Mouse (Mus musculus) E14TG2a.4 (cell line): ENCODE measurements around the gene Gm42421.
A peak's percentile ranks its signal among the peaks of the same experiment; 100 is the strongest.

Experiments
- H3K27me3 ChIP-seq: 2 replicates; pipeline ENCODE4 v1.6.1; 2014; ENCODE audit warnings: low read length, control low read depth; ENCODE audit not compliant: insufficient read depth
- H3K36me3 ChIP-seq: 2 replicates; pipeline ENCODE4 v1.6.1; 2014; ENCODE audit warnings: low read length, control low read depth; ENCODE audit not compliant: insufficient read depth
- H3K4me1 ChIP-seq: replicated peaks from 2 replicates; pipeline ENCODE4 v1.6.1; 2014; ENCODE audit warnings: low read depth, low read length, control low read depth
- H3K4me3 ChIP-seq: replicated peaks from 2 replicates; pipeline ENCODE4 v1.5.1; 2014; ENCODE audit warnings: mild to moderate bottlenecking, low read length
- H3K9me3 ChIP-seq: 2 replicates; pipeline ENCODE4 v1.6.1; 2014; ENCODE audit warnings: low read length, control low read depth
- CTCF ChIP-seq: conservative IDR thresholded peaks from 2 replicates; pipeline ENCODE4 v1.5.1; 2014; ENCODE audit warnings: low read length
- NANOG ChIP-seq: IDR thresholded peaks from 2 replicates; pipeline ENCODE4 v1.6.1; 2014; ENCODE audit warnings: borderline replicate concordance, low read length, mixed read lengths
- POU5F1 ChIP-seq: IDR thresholded peaks from 2 replicates; pipeline ENCODE4 v1.6.1; 2014; ENCODE audit warnings: low read length, borderline replicate concordance

The Gm42421 gene

DNA sequence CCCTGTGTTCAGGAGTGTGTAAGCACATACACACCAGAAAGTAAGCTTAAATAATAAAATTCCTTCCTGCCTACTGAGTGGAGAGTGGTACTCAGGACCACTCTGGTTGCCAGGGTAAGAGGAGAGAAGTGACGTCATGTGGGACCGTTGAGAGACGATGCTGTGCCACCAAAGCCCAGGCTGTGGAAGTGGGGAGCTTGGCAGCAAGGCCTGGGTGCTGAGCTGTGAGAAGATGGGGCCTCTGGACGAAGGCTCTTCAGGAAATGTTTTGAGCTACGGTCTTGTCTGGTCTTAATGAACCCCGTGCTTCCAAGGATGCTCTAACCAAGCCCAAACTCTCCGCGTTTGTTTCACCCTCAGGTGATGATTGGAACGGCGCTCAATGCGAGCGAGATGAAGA lies 2.7 kb downstream of the Gm42421 start:
- H3K27me3 ChIP-seq = no peaks in the 10 kb centered on the region

DNA sequence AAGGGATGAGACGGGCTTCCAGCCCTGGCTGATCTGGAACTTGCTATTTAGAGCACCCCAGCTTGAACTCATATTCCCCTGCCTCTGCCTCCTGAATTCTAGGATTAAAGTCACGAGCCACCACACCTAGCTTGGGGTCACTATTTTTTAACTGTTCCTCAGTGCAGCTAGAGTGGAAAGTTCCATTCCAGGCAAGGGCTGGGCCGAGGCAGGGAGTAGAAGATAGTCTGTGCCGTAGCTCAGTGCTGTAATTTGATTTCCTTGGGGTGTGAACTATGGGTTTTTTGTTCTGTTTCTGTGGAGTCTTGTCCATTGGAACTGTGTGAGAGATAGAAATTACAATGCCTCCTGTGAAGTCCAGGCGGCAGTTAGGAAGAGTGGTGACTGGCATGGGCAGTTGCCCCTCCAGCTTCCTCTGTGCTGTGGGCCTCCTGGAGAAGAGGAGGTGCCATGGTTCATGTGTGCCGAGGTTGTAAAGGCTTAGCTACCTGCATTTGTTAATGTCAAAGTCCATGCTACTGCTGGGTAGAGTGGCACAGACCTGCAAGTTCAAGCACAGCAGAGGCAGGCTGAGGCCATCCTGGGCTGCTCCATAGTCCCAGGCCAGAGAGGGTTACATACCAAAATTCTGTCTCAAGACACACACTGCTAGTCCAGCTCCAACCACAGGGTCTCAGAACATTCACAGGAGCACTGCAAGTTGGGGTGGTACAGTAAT lies 4.0 kb downstream of the Gm42421 start:
- H3K9me3 ChIP-seq = no peaks in the 10 kb centered on the region
- H3K4me3 ChIP-seq = no peak overlapping the region
- H3K4me1 ChIP-seq = peaks cover 22% of the 10 kb centered on the region
- peaks cover 52% of the 10 kb centered on the region for H3K36me3 ChIP-seq
- no peaks in the 10 kb centered on the region for H3K27me3 ChIP-seq
- TF ChIP-seq CTCF (no peak), POU5F1 (no peak), NANOG (no peak)

More for the DNA sequence above, 2.7 kb downstream of the Gm42421 start:
- TF ChIP-seq POU5F1 = no peak
- no peak for TF ChIP-seq NANOG
- TF ChIP-seq CTCF = no peak
- peaks cover 21% of the 10 kb centered on the region for H3K4me1 ChIP-seq
- no peak overlapping the region for H3K4me3 ChIP-seq
- H3K36me3 ChIP-seq = peaks cover 66% of the 10 kb centered on the region
- H3K9me3 ChIP-seq = no peaks in the 10 kb centered on the region

DNA sequence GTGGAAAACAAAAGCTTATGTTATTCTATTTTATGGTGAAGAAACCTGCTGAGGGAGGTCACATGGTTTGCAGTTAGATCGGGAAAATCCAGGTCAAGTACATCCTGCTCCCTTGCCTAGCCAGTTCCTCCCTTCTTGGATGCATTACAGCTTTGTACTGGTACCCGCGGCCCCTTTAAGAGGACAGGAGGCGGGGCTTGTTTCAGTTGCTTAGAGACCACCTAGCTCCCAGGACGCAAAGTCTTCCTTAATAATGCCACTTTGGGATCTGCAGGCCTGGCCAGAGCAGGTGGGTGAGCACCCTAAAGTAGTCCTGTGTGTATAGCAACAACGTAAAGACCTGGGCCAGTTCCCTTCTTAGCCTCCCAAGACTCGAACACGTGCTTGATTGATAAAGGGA lies 4.9 kb downstream of the Gm42421 start, which contains the start of gene Rsph10b:
Rsph10b (plus strand) TSS at position 205 of the 400 bp plus-strand sequence.
- H3K4me1 ChIP-seq = peaks cover 28% of the 10 kb centered on the region
- H3K36me3 ChIP-seq = peaks cover 46% of the 10 kb centered on the region
- H3K27me3 ChIP-seq = no peaks in the 10 kb centered on the region
- no peaks in the 10 kb centered on the region for H3K9me3 ChIP-seq
- TF ChIP-seq CTCF = no peak
- no peak for TF ChIP-seq NANOG
- no peak for TF ChIP-seq POU5F1
- H3K4me3 ChIP-seq = peak within 1 kb of the TSS; percentile 56

DNA sequence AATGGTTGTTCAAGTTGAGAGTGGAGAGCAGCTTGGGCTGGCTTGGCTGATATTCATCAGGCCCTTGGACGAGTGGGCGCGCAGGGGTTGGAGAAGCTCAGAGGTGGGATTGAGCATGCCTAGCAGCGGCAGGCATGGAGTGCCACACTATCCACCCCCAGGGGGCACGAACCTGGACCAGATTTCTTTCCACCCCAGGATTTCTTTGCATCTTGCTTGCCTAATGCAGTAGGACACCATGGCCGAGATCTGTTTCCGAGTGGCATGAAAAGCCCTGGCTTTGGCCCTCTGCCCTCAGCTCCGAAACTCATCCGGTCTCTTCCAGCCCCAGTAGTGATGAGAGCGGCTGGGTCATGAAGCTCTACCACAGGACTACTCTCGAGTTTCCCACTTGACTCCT lies 5.4 kb downstream of the Gm42421 start:
- peaks cover 28% of the 10 kb centered on the region for H3K4me1 ChIP-seq
- no peaks in the 10 kb centered on the region for H3K9me3 ChIP-seq
- H3K27me3 ChIP-seq = no peaks in the 10 kb centered on the region
- TF ChIP-seq POU5F1 (no peak), CTCF (no peak), NANOG (no peak)
- peaks cover 40% of the 10 kb centered on the region for H3K36me3 ChIP-seq
- H3K4me3 ChIP-seq = peak overlapping the region; percentile 56

DNA sequence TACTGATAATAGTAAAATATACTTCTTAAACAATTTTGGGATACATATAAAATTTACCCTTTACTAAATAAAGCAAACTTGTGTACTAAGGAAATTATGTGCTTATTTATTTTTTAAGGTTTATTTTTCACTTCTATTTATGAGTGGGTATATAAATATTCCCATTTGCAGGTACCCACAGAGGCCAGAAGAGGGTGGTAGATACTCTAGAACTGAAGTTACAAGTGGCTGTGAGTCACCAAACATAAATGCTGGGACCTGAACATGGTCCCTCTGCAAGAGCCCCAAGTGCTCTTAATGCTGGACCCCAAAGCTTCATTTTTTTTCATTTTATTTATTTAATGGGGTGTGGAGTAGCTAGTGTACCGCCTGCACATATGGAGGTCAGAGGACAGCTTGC lies 5.9 kb downstream of the Gm42421 start:
- no peaks in the 10 kb centered on the region for H3K9me3 ChIP-seq
- H3K4me3 ChIP-seq = no peak overlapping the region
- no peak for TF ChIP-seq NANOG
- TF ChIP-seq CTCF = peak; percentile 41
- no peaks in the 10 kb centered on the region for H3K27me3 ChIP-seq
- H3K4me1 ChIP-seq = peaks cover 28% of the 10 kb centered on the region
- peaks cover 36% of the 10 kb centered on the region for H3K36me3 ChIP-seq

DNA sequence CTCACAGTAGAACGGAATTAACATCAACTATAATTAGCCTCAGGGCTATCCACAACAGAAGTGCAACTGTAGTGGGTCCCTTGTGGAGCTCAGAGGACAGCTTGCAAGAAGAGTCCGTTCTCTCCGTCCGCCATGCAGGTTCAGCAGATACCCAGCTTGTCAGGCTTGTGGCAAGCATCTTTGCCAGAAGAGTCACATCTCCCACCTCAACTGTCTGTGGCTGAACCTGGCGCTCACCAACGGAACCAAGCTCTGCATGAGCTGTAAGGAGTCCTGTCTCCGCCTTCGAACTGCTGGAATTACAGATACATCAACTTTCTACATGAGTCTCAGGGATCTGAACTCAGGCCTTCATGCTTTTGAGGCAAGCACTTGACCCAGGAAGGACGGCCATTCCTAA lies 8.2 kb downstream of the Gm42421 start:
- no peaks in the 10 kb centered on the region for H3K9me3 ChIP-seq
- H3K36me3 ChIP-seq = peaks cover 13% of the 10 kb centered on the region
- peaks cover 28% of the 10 kb centered on the region for H3K4me1 ChIP-seq
- H3K4me3 ChIP-seq = no peak overlapping the region
- no peaks in the 10 kb centered on the region for H3K27me3 ChIP-seq
- TF ChIP-seq CTCF = no peak
- TF ChIP-seq NANOG = no peak
- no peak for TF ChIP-seq POU5F1

DNA sequence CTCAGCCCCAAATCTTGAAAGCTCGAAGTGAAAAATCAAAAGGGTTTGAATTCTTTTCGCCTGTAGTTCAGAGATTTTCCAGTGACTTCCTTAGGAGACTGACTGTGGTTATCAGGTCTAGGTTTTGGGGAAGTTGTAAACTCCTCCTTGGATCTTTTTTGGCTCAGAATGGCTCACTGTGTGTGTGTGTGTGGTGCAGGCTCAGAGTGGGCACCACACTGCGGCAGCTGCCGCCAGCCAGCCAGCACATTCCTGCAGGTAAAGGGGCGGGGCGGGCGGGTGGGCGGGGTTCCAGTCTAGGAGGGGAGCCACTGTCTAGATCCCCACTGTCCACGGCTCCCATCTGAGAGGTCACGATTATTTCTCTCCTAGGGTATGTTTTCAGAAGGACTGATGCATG lies 13.6 kb downstream of the Gm42421 start:
- Histone ChIP-seq H3K4me1 (peaks cover 12% of the 10 kb centered on the region), H3K27me3 (no peaks in the 10 kb centered on the region), H3K4me3 (no peak overlapping the region), H3K9me3 (no peaks in the 10 kb centered on the region), H3K36me3 (no peaks in the 10 kb centered on the region)
- no peak for TF ChIP-seq CTCF
- no peak for TF ChIP-seq POU5F1
- no peak for TF ChIP-seq NANOG

DNA sequence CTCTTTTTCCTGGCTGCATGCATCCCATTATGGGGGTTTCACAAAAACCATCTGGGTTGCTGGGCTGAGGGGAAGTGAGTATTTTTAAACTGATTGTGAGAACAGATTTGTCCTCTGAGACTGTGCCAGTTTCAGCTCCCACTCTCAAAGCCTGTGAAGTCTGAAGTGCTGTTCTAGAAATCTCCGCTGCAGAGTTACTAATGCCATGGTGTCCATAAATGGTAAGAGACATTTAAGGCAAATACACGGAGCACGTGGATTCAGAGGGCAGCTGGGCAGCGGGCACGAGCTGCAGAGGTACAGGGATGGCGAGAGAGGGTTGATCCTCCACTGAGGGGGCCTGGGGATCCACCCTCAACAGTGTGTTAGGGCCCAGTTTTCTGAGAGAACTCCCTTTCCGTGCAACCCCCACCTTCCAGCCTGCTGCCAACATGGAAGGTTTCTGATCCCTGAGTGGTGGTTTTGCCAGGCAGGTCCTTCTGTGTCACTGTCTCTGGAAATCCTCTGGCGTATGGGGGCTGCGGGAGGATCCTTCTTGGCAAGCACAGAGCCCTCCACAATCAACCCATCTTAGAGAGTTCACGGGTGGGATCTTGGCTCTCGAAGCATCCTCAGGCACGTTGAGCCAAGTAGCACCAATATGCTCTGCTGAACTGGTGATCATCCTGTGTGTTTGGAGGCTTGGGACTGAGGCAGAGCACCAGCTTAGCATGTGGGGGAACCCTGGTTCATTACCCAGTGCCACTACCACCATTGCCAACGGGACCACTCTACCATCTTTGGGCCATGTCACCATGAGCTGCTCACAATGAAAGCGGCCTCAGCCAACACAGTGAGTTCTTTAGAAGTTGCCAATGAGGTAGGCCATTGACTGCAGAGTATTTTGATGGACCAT lies 15.5 kb downstream of the Gm42421 start:
- Histone ChIP-seq H3K27me3 (no peaks in the 10 kb centered on the region), H3K9me3 (no peaks in the 10 kb centered on the region), H3K36me3 (no peaks in the 10 kb centered on the region), H3K4me3 (no peak overlapping the region), H3K4me1 (peaks cover 9% of the 10 kb centered on the region)
- TF ChIP-seq CTCF = no peak
- no peak for TF ChIP-seq POU5F1
- TF ChIP-seq NANOG = no peak

DNA sequence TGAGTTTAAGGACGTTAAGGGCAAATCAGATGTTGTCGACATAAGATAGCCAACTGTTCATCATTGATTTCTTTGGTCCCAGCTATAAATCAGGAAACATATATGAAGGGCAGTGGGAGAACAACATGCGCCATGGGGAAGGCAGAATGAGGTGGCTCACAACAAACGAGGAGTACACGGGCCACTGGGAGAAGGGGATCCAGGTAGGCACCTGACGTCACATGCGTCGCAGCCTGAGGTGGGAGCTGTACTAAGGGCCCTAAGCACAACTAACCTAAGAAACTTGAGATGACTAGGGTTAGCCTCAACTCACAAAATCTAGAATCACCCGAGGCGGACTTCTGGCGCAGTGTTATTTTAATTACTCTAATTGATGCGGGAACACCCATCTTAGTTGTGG lies 20.4 kb downstream of the Gm42421 start:
- Histone ChIP-seq H3K36me3 (no peaks in the 10 kb centered on the region), H3K27me3 (no peaks in the 10 kb centered on the region), H3K4me3 (no peak overlapping the region), H3K4me1 (peaks cover 19% of the 10 kb centered on the region), H3K9me3 (no peaks in the 10 kb centered on the region)
- TF ChIP-seq POU5F1 = no peak
- no peak for TF ChIP-seq NANOG
- no peak for TF ChIP-seq CTCF
